Mouse (Mus musculus): ENCODE measurements at regions not wholly inside any gene's neighbourhood (a gene's known extent, or its start where the extent isn't known, plus 50 kb on each side); places are given as distances from the start of the nearest gene placed in this dataset.

- TF ChIP-seq CTCF (conservative IDR thresholded peaks at IDR 0.05; ENCODE audit: insufficient read depth, insufficient read length, low read depth, low read length) (no peak), POLR2A (IDR thresholded peaks at IDR 0.05; ENCODE audit: low read depth, low read length) (no peak)
These were observed 306.7 kb downstream of the Tshz3 start for GRCm38 (mm10) chr7:37004601-37005000.

Data from kidney, adult 2 months (tissue).